Mouse (Mus musculus) brain, adult 10 weeks (tissue): ENCODE results near the gene Arr3. TPM values are rescaled to one million over a fixed set of nuclear protein-coding genes. Genes with fewer than 3 reads are reported as not detected.

Source experiments
- polyA plus RNA-seq: library from polyadenylated mRNA; stranded (reverse); fragments of 350-450 nt; fragmentation: Illumina TruSeq; extraction: RNeasy Lipid Tissue Mini Kit (QIAGEN cat#74804); gene quantifications from one replicate; pipeline ENCODE4 v1.2.3, GENCODE M21; 2015; ENCODE audit warnings: low read depth, low replicate concordance

Arr3 gene
- polyA plus RNA-seq, result 1.4 TPM

GRCm38 (mm10) chrX:100605314-100605713 lies at the start of gene Arr3:
Gene Arr3, plus strand, starts transcription at chrX:100605497.

DNA sequence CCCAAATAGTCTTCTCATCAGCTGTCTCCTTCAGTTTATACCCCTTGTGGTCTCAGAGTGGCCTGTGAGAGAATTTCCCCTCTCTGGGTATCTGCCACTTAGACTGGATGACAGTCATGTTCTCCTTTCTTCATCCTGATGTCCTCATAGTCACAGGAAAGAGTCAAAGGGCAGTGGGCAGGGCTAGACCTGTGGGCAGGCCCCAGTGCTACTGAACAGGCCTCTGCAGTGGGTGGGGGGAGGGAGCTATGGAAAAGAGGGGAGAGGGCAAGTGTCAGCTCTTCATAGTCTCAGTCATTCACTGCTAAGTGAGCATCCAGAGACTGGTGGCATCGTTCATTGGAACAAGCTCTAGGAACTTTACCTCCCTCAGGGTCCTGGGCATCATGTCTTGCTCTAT lies 33.3 kb upstream of the Arr3 start, which contains the start of gene Awat1:
Awat1 (plus strand) TSS at position 301 of the 400 bp plus-strand sequence.

DNA sequence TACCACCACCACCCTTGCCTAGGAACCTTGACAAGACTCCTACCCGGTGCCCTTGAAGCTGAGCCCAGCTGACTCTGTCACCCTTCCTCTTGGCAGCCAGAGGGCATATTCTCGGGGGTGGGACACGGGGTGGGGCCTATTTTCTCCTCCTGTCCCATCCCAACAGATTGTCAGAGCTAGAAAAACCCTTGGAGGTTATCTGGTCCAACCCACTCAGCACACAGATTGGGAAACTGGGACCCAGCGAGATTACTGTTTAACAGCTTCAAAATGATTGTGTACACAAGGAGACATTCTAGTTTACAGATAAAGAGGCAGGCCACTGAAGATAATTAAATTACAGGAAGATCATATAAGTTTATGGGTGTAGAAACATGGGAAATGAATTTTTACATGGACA lies 10.5 kb upstream of the Arr3 start, which contains the start of gene P2ry4:
P2ry4 (minus strand) TSS at position 79 of the 400 bp plus-strand sequence.

DNA sequence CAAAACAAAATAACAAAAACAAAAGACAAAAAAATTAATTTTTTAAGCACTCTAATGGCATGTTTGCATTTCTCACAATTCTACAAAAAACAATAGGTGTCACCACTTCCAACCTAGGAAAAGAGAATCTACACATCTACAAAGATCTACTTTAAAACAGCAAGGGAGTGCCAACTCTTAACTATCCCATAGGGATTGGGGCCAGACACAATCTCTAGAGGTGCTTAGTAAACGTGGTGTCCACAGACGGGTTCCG lies 20.2 kb downstream of the Arr3 start, which contains the start of gene Kif4:
Kif4 (plus strand) TSS at position 192 of the 256 bp plus-strand sequence.

GRCm38 (mm10) chrX:100625802-100626793 lies 20.8 kb downstream of the Arr3 start, which contains the start of gene Pdzd11:
Gene Pdzd11, minus strand, starts transcription at chrX:100626568.

Other genes with a start within 250 kb of the Arr3 start
- gene Otud6a, start 176.5 kb upstream of the Arr3 start, polyA plus RNA-seq, result not detected
- not detected for gene Awat2, start 162.8 kb upstream of the Arr3 start, polyA plus RNA-seq
- gene Igbp1, start 111.2 kb upstream of the Arr3 start, polyA plus RNA-seq, result 66.3 TPM
- 0.59 TPM for gene Dgat2l6, start 80.7 kb upstream of the Arr3 start, polyA plus RNA-seq
- gene Awat1, start 33.2 kb upstream of the Arr3 start, polyA plus RNA-seq, result not detected
- not detected for gene P2ry4, start 10.6 kb upstream of the Arr3 start, polyA plus RNA-seq
- 0.58 TPM for gene Kif4, start 20.2 kb downstream of the Arr3 start, polyA plus RNA-seq
- gene Pdzd11, start 21.1 kb downstream of the Arr3 start, polyA plus RNA-seq, result 74.7 TPM
- 10.4 TPM for gene Gdpd2, start 124.4 kb downstream of the Arr3 start, polyA plus RNA-seq
- gene Dlg3, start 162.2 kb downstream of the Arr3 start, polyA plus RNA-seq, result 93.1 TPM